Mouse (Mus musculus): ENCODE data around the gene Zscan22. TPM values are rescaled to one million over a fixed set of nuclear protein-coding genes. Genes with fewer than 3 reads are reported as not detected.
"Not testable (repeated sequence)": the region's sequence is repeated elsewhere in the genome, so short reads cannot be mapped to it uniquely, and the experiment has no call there.

Zscan22 gene
- polyA plus RNA-seq, 1 experiment from 2014 or later: 9.8 TPM

GRCm38 (mm10) chr7:12933615-12934140 lies 36.1 kb downstream of the Zscan22 start:
- no peaks in the 10 kb centered on the region for H3K9me3 ChIP-seq (replicated peaks)
- H3K9ac ChIP-seq (replicated peaks): no peak overlapping the region
- H3K4me2 ChIP-seq: no peak overlapping the region
- H3K4me3 ChIP-seq (replicated peaks): no peak overlapping the region
- H3K4me1 ChIP-seq: no peaks in the 10 kb centered on the region
- H3K36me3 ChIP-seq: no peaks in the 10 kb centered on the region
- H3K27ac ChIP-seq (replicated peaks): no peak overlapping the region
- no peaks in the 10 kb centered on the region; the same call in 1 of the 2 replicates for H3K27me3 ChIP-seq (replicated peaks)
- ATAC-seq (ENCODE audit: low FRiP score): no peak
- WGBS: 60% methylated on average over 4 of the region's 4 CpGs

GRCm38 (mm10) chr7:12934808-12935207 lies 37.2 kb downstream of the Zscan22 start:
- Histone ChIP-seq H3K9ac (replicated peaks) (no peak overlapping the region), H3K4me1 (no peaks in the 10 kb centered on the region), H3K9me3 (replicated peaks) (no peaks in the 10 kb centered on the region), H3K27ac (replicated peaks) (no peak overlapping the region), H3K27me3 (replicated peaks) (no peaks in the 10 kb centered on the region), H3K4me2 (no peak overlapping the region), H3K36me3 (no peaks in the 10 kb centered on the region), H3K4me3 (replicated peaks) (no peak overlapping the region)
- WGBS: 76% methylated on average over 3 of the region's 3 CpGs
- no peak for ATAC-seq (ENCODE audit: low FRiP score)

DNA sequence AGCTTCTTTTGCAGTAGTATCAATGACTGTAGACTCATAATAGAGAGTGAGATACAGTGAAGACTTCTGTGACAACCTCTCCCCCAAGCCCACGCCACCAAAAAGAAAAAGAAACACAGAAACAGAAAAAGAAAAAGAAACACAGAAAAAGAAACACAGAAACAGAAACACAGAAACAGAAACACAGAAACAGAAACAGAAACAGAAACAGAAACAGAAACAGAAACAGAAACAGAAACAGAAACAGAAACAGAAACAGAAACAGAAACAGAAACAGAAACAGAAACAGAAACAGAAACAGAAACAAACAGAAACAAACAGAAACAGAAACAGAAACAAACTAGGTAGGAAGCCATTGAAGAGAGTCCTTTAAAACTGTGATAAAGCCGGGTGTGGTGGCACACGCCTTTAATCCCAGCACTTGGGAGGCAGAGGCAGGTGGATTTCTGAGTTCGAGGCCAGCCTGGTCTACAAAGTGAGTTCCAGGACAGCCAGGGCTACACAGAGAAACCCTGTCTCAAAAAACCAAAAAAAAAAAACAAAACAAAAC lies 39.7 kb downstream of the Zscan22 start:
- H3K4me2 ChIP-seq; H3K36me3 ChIP-seq; H3K4me1 ChIP-seq; H3K9me3 ChIP-seq (replicated peaks); ATAC-seq (ENCODE audit: low FRiP score); H3K27ac ChIP-seq (replicated peaks); H3K27me3 ChIP-seq (replicated peaks); H3K4me3 ChIP-seq (replicated peaks); H3K9ac ChIP-seq (replicated peaks): not testable (repeated sequence)
- WGBS: 81% methylated on average over 3 of the region's 4 CpGs

DNA sequence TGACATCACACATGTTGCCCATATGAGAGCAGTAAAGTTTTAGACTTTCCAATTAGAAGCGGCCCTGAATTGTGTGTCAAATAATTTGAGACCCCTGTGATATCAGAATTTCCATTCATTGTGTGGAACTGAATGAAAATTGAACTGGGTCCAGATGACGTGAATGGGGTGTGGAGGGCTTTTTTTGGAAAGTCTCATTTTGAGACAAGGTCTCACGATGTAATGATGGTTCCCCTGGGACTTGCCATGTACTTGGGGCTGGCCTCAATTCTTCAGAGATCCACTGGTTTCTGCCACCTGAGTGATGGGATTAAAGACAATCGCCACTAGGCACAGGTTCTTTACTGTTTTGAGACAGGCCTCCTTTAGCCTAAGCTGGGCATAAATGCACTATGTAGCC lies 43.0 kb downstream of the Zscan22 start:
- 86% methylated on average over 4 of the region's 4 CpGs for WGBS
- H3K27ac ChIP-seq (replicated peaks): no peak overlapping the region
- ATAC-seq (ENCODE audit: low FRiP score): no peak

GRCm38 (mm10) chr7:12943488-12943887 lies 45.9 kb downstream of the Zscan22 start:
- no peak overlapping the region for H3K27ac ChIP-seq (replicated peaks)
- H3K27me3 ChIP-seq (replicated peaks): no peaks in the 10 kb centered on the region
- no peak overlapping the region for H3K4me3 ChIP-seq (replicated peaks)
- H3K9me3 ChIP-seq (replicated peaks): no peaks in the 10 kb centered on the region
- no peaks in the 10 kb centered on the region for H3K36me3 ChIP-seq
- no peak overlapping the region for H3K9ac ChIP-seq (replicated peaks)
- no peaks in the 10 kb centered on the region for H3K4me1 ChIP-seq
- ATAC-seq (ENCODE audit: low FRiP score): no peak
- H3K4me2 ChIP-seq: no peak overlapping the region

More for the DNA sequence above, 43.0 kb downstream of the Zscan22 start:
- no peak overlapping the region for H3K4me3 ChIP-seq (replicated peaks)
- H3K4me1 ChIP-seq: no peaks in the 10 kb centered on the region
- H3K9me3 ChIP-seq (replicated peaks): no peaks in the 10 kb centered on the region
- H3K27me3 ChIP-seq (replicated peaks): no peaks in the 10 kb centered on the region
- H3K9ac ChIP-seq (replicated peaks): no peak overlapping the region
- no peaks in the 10 kb centered on the region for H3K36me3 ChIP-seq
- no peak overlapping the region for H3K4me2 ChIP-seq

- WGBS: 5% methylated on average over 35 of the region's 35 CpGs
- Histone ChIP-seq H3K4me3 (replicated peaks) (peak overlapping the region; percentile 45), H3K9me3 (replicated peaks) (no peaks in the 10 kb centered on the region), H3K27me3 (replicated peaks) (no peaks in the 10 kb centered on the region), H3K4me1 (peaks cover 13% of the 10 kb centered on the region), H3K9ac (replicated peaks) (peak overlapping the region; percentile 64), H3K4me2 (peak overlapping the region; percentile 73), H3K27ac (replicated peaks) (peak overlapping the region; percentile 91), H3K36me3 (no peaks in the 10 kb centered on the region)
- ATAC-seq (ENCODE audit: low FRiP score): peak; percentile 97
Measured at GRCm38 (mm10) chr7:12949032-12949871, 51.6 kb downstream of the Zscan22 start.

- no peaks in the 10 kb centered on the region for H3K9me3 ChIP-seq (replicated peaks)
- ATAC-seq (ENCODE audit: low FRiP score): peak; percentile 48
- peak overlapping the region; percentile 91 for H3K27ac ChIP-seq (replicated peaks)
- no peaks in the 10 kb centered on the region for H3K36me3 ChIP-seq
- peak overlapping the region; percentile 51 for H3K9ac ChIP-seq (replicated peaks)
- H3K27me3 ChIP-seq (replicated peaks): no peaks in the 10 kb centered on the region
- 6% methylated on average over 16 of the region's 16 CpGs for WGBS
- H3K4me3 ChIP-seq (replicated peaks): peak overlapping the region; percentile 45
- peaks cover 13% of the 10 kb centered on the region for H3K4me1 ChIP-seq
- peak overlapping the region; percentile 73 for H3K4me2 ChIP-seq
Measured at GRCm38 (mm10) chr7:12949872-12950229, 52.2 kb downstream of the Zscan22 start.

DNA sequence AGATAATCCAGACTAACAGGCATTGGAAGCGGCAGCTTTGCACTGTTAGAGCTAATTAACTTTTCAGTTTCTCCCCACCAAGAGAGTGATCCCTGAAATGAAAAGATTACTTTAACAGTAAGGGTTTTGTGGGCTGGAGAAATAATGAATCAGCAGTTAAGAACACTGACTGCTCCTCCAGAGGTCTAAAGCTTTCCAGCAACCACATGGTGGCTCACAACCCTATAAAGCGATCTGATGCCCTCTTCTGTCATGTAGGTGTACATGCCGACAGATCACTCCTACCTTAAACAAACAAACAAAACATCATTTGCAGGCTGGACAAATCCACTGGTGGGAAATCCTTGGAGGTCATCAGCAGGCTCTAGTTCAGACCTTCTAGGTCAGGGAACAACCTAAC lies 57.3 kb downstream of the Zscan22 start:
- 61% methylated on average over 3 of the region's 3 CpGs for WGBS
- peak; percentile 63; the same call in 1 of the 2 replicates for ATAC-seq (ENCODE audit: low FRiP score)
- H3K4me2 ChIP-seq: no peak overlapping the region
- H3K4me3 ChIP-seq (replicated peaks): no peak overlapping the region
- no peak overlapping the region for H3K27ac ChIP-seq (replicated peaks)
- H3K9ac ChIP-seq (replicated peaks): no peak overlapping the region
- no peaks in the 10 kb centered on the region for H3K36me3 ChIP-seq
- H3K27me3 ChIP-seq (replicated peaks): no peaks in the 10 kb centered on the region
- H3K9me3 ChIP-seq (replicated peaks): no peaks in the 10 kb centered on the region
- H3K4me1 ChIP-seq: peaks cover 6% of the 10 kb centered on the region

GRCm38 (mm10) chr7:12957511-12957910 lies 59.9 kb downstream of the Zscan22 start:
- Histone ChIP-seq H3K27ac (replicated peaks) (no peak overlapping the region), H3K4me1 (peaks cover 12% of the 10 kb centered on the region; the same call in 1 of the 2 replicates), H3K9me3 (replicated peaks) (no peaks in the 10 kb centered on the region), H3K9ac (replicated peaks) (no peak overlapping the region), H3K36me3 (no peaks in the 10 kb centered on the region), H3K4me2 (no peak overlapping the region), H3K27me3 (replicated peaks) (no peaks in the 10 kb centered on the region), H3K4me3 (replicated peaks) (no peak overlapping the region)
- ATAC-seq (ENCODE audit: low FRiP score): no peak
- WGBS: 77% methylated on average over 5 of the region's 5 CpGs

Other genes starting within 250 kb of the Zscan22 start
- not detected in 2 replicates for gene Vmn2r55, start 212.8 kb upstream of the Zscan22 start, polyA plus RNA-seq (2015; fragmentation: Nextera tagmentation; extraction: Ambion mirVana)
- gene Vmn2r56, start 162.8 kb upstream of the Zscan22 start, polyA plus RNA-seq (2015; fragmentation: Nextera tagmentation; extraction: Ambion mirVana): not detected in 2 replicates
- 25.2 and 33.4 TPM in 2 replicates for gene Zscan18, start 94.2 kb upstream of the Zscan22 start, polyA plus RNA-seq (2015; fragmentation: Nextera tagmentation; extraction: Ambion mirVana)
- gene Zfp329, start 79.0 kb upstream of the Zscan22 start, polyA plus RNA-seq (2015; fragmentation: Nextera tagmentation; extraction: Ambion mirVana): 26.7 and 27.0 TPM in 2 replicates
- gene Zfp110, start 63.1 kb upstream of the Zscan22 start, polyA plus RNA-seq (2015; fragmentation: Nextera tagmentation; extraction: Ambion mirVana): 23.4 and 25.4 TPM in 2 replicates
- gene Zfp128, start 16.6 kb upstream of the Zscan22 start, polyA plus RNA-seq (2015; fragmentation: Nextera tagmentation; extraction: Ambion mirVana): 6.7 and 7.5 TPM in 2 replicates
- gene Rps5, start 24.5 kb downstream of the Zscan22 start, polyA plus RNA-seq (2015; fragmentation: Nextera tagmentation; extraction: Ambion mirVana): 564 and 667 TPM in 2 replicates
- 0.96 and 1.1 TPM in 2 replicates for gene Rnf225, start 29.6 kb downstream of the Zscan22 start, polyA plus RNA-seq (2015; fragmentation: Nextera tagmentation; extraction: Ambion mirVana)
- 13.1 and 13.3 TPM in 2 replicates for gene Zfp324, start 68.0 kb downstream of the Zscan22 start, polyA plus RNA-seq (2015; fragmentation: Nextera tagmentation; extraction: Ambion mirVana)
- gene Zfp446, start 80.0 kb downstream of the Zscan22 start, polyA plus RNA-seq (2015; fragmentation: Nextera tagmentation; extraction: Ambion mirVana): 9.1 and 10.3 TPM in 2 replicates
- 0.49 and 0.68 TPM in 2 replicates for gene Slc27a5, start 100.4 kb downstream of the Zscan22 start, polyA plus RNA-seq (2015; fragmentation: Nextera tagmentation; extraction: Ambion mirVana)
- 202 and 224 TPM in 2 replicates for gene Trim28, start 101.3 kb downstream of the Zscan22 start, polyA plus RNA-seq (2015; fragmentation: Nextera tagmentation; extraction: Ambion mirVana)
- gene Zbtb45, start 112.2 kb downstream of the Zscan22 start, polyA plus RNA-seq (2015; fragmentation: Nextera tagmentation; extraction: Ambion mirVana): 37.6 and 38.7 TPM in 2 replicates
- gene Chmp2a, start 137.0 kb downstream of the Zscan22 start, polyA plus RNA-seq (2015; fragmentation: Nextera tagmentation; extraction: Ambion mirVana): 165 and 170 TPM in 2 replicates
- 129 and 149 TPM in 2 replicates for gene Ube2m, start 140.5 kb downstream of the Zscan22 start, polyA plus RNA-seq (2015; fragmentation: Nextera tagmentation; extraction: Ambion mirVana)
- gene Mzf1, start 156.9 kb downstream of the Zscan22 start, polyA plus RNA-seq (2015; fragmentation: Nextera tagmentation; extraction: Ambion mirVana): 7.7 and 8.8 TPM in 2 replicates
- gene Vmn1r85, start 197.4 kb downstream of the Zscan22 start, polyA plus RNA-seq (2015; fragmentation: Nextera tagmentation; extraction: Ambion mirVana): 0.12 and 0.20 TPM in 2 replicates
- gene Vmn1r86, start 222.1 kb downstream of the Zscan22 start, polyA plus RNA-seq (2015; fragmentation: Nextera tagmentation; extraction: Ambion mirVana): not detected in 2 replicates
- gene Vmn1r87, start 242.3 kb downstream of the Zscan22 start, polyA plus RNA-seq (2015; fragmentation: Nextera tagmentation; extraction: Ambion mirVana): not detected in 2 replicates

Measured in neural tube, embryonic 15.5 days (tissue).